ENCODE assay signal across 2 mouse cellular contexts in genomic region chr6:115580810-115581209, GRCm38 (mm10).
TF ChIP-seq lines count a peak whose summit lies in the region.

No protein-coding gene starts in this region.

TF ChIP-seq in CH12.LX, 34 proteins besides CTCF, POLR2A, EP300 and RAD21 (continued from another document):
- peak; percentile 40; the same call in 1 of the 2 replicates for TF ChIP-seq MAX (IDR thresholded peaks at IDR 0.05; ENCODE audit: low read length)
- TF ChIP-seq TBP (conservative IDR thresholded peaks at IDR 0.05; ENCODE audit: low read depth, low read length): no peak
- peak; percentile 51 for TF ChIP-seq BHLHE40 (IDR thresholded peaks at IDR 0.05; ENCODE audit: low read depth, low read length)
- TF ChIP-seq ZMIZ1 (IDR thresholded peaks at IDR 0.05; ENCODE audit: low read depth, low read length): no peak
- peak; percentile 67 for TF ChIP-seq ETS1 (conservative IDR thresholded peaks at IDR 0.05; ENCODE audit: low read depth, low read length)
- no peak for TF ChIP-seq SIN3A (IDR thresholded peaks at IDR 0.05; ENCODE audit: low read length)
- TF ChIP-seq IRF4 (IDR thresholded peaks at IDR 0.05; ENCODE audit: low read depth, low read length): no peak
TF ChIP-seq in CH12.LX: peak in this region for 3.

TF ChIP-seq in MEL, 35 proteins besides CTCF, POLR2A, EP300 and RAD21 (continued from another document):
- TF ChIP-seq UBTF (IDR thresholded peaks at IDR 0.05; ENCODE audit: borderline replicate concordance, insufficient read depth, low read depth, low read length) (no peak), MAZ (IDR thresholded peaks at IDR 0.05; ENCODE audit: low read depth, low read length) (no peak), ZKSCAN1 (IDR thresholded peaks at IDR 0.05; ENCODE audit: low read depth, low read length) (no peak), POLR2AphosphoS5 (IDR thresholded peaks at IDR 0.05; ENCODE audit: borderline replicate concordance, low read depth, low read length) (no peak), CHD2 (IDR thresholded peaks at IDR 0.05; ENCODE audit: low read length) (no peak), SMC3 (IDR thresholded peaks at IDR 0.05; ENCODE audit: low read depth, low read length) (no peak)
TF ChIP-seq in MEL: peak in this region for 0.
